Mouse (Mus musculus) midbrain, embryonic 11.5 days (tissue): ENCODE measurements around the gene Asxl2. TPM values are rescaled to one million over a fixed set of nuclear protein-coding genes. Genes with fewer than 3 reads are reported as not detected.

Experiments
- ATAC-seq: fragments of 200-750 bp; cut with Nextera tagmentation; 2 replicates; pipeline ENCODE4 v1.8.0; 2017; ENCODE audit warnings: moderate TSS enrichment, moderate library complexity; ENCODE audit not compliant: low FRiP score
- DNase-seq: peaks from one replicate; pipeline ENCODE4 v3.0.0; 2015; ENCODE audit warnings: low spot score; ENCODE audit errors: missing footprints
- H3K27ac ChIP-seq: fragments of 300-500 bp; sonication (generic); 2 replicates; pipeline ENCODE4 v1.5.1; 2014; ENCODE audit warnings: low read depth, low read length
- H3K27me3 ChIP-seq: fragments of 300-500 bp; sonication (generic); 2 replicates; pipeline ENCODE4 v1.6.1; 2014; ENCODE audit warnings: mild to moderate bottlenecking, low read length, moderate library complexity, mixed read lengths; ENCODE audit not compliant: control insufficient read depth, insufficient read depth
- H3K36me3 ChIP-seq: fragments of 300-500 bp; sonication (generic); 2 replicates; pipeline ENCODE4 v1.6.1; 2014; ENCODE audit warnings: mild to moderate bottlenecking, low read length, moderate library complexity, mixed read lengths; ENCODE audit not compliant: control insufficient read depth, insufficient read depth
- H3K4me1 ChIP-seq: fragments of 300-500 bp; sonication (generic); 2 replicates; pipeline ENCODE4 v1.6.1; 2014; ENCODE audit warnings: low read length; ENCODE audit not compliant: control insufficient read depth, insufficient read depth
- H3K4me2 ChIP-seq: fragments of 300-500 bp; sonication (generic); 2 replicates; pipeline ENCODE4 v1.6.1; 2014; ENCODE audit warnings: mild to moderate bottlenecking, moderate library complexity
- H3K4me3 ChIP-seq: fragments of 300-500 bp; sonication (generic); 2 replicates; pipeline ENCODE4 v1.5.1; 2014; ENCODE audit warnings: low read depth, low read length
- H3K9ac ChIP-seq: fragments of 300-500 bp; sonication (generic); 2 replicates; pipeline ENCODE4 v1.6.1; 2014; ENCODE audit warnings: low read length
- H3K9me3 ChIP-seq: fragments of 300-500 bp; sonication (generic); 2 replicates; pipeline ENCODE4 v1.6.1; 2016; ENCODE audit warnings: low read length; ENCODE audit not compliant: control insufficient read depth
- WGBS: fragments of 180-500 bp; shearing (Covaris S2); extraction: QIAGEN DNeasy Blood & Tissue Kit; methylation state at CpG from one replicate; pipeline ENCODE4 v1.1.7; 2014; 5-methylcytosine and 5-hydroxymethylcytosine counted together
- polyA plus RNA-seq: library from polyadenylated mRNA; unstranded; fragments of >200 nt; fragmentation: Nextera tagmentation; extraction: Ambion mirVana; gene quantifications from 2 replicates; pipeline ENCODE4 v1.2.1, GENCODE M21; 2014

Asxl2 gene
- polyA plus RNA-seq = 13.8 and 17.1 TPM in 2 replicates

GRCm38 (mm10) chr12:3426530-3427034, at the start of gene Asxl2:
Gene Asxl2, plus strand, starts transcription at chr12:3426857.
- H3K9me3 ChIP-seq = no peaks in the 10 kb centered on the region
- no peaks in the 10 kb centered on the region for H3K27me3 ChIP-seq
- ATAC-seq = peak; percentile 95
- peak; percentile 100 for DNase-seq
- H3K4me2 ChIP-seq = peak within 1 kb of the TSS; percentile 82
- under 1% methylated on average over 53 of the region's 53 CpGs for WGBS
- peak within 1 kb of the TSS; percentile 93 for H3K9ac ChIP-seq
- H3K36me3 ChIP-seq = 0 out of 2 replicates have a peak, but pooled peaks cover 4% of the 10 kb centered on the region
- peak within 1 kb of the TSS; percentile 88 for H3K27ac ChIP-seq
- H3K4me3 ChIP-seq = peak within 1 kb of the TSS; percentile 92
- peaks cover 6% of the 10 kb centered on the region; the same call in 1 of the 2 replicates for H3K4me1 ChIP-seq

DNA sequence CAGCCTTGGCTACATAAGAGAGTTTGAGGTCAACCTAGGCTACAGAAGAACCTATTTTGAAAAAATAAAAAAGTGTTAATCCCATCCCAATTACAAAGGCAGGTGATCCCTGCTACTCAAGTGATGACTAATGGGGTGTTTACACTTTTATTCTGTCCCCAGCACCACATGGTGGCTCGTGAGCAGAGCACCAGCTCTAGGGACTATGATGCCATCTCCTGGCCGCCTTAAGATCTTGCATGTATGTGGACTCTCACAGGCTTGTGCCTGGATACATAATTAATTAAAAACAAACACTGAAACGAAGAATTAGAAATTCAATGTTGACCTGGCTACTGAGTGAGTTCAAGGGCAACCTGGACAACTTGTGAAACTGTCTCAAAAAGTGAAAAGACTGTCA, 49.5 kb upstream of the Asxl2 start:
- Histone ChIP-seq H3K4me3 (no peak overlapping the region), H3K27ac (no peak overlapping the region), H3K9me3 (no peaks in the 10 kb centered on the region), H3K9ac (no peak overlapping the region), H3K4me1 (no peaks in the 10 kb centered on the region; the same call in 1 of the 2 replicates), H3K27me3 (no peaks in the 10 kb centered on the region), H3K4me2 (no peak overlapping the region), H3K36me3 (no peaks in the 10 kb centered on the region)
- no peak for ATAC-seq
- 25% methylated on average over 3 of the region's 3 CpGs for WGBS
- DNase-seq = peak; percentile 70

DNA sequence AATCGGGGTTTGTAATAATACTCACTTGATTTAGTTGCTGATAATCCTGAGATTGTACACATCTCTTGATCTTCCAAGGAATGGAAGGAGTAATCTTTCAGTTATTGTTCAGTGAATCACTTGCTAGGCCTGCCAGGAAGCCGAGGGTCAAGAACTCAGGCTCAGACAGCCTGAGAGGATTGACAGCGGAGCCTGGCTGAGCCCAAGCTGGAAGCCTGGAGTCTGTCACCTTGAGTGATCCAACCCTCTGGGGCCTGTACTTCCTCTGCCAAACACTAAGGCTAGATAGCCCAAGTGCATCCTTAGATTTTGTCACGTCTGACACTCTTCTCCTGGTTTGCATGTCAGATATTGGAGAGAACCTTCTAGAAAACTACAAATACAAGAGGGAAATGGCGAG, 48.9 kb upstream of the Asxl2 start:
- no peak overlapping the region for H3K9ac ChIP-seq
- H3K4me1 ChIP-seq = no peaks in the 10 kb centered on the region
- DNase-seq = no peak
- H3K9me3 ChIP-seq = no peaks in the 10 kb centered on the region
- H3K27me3 ChIP-seq = no peaks in the 10 kb centered on the region
- no peak for ATAC-seq
- H3K4me2 ChIP-seq = no peak overlapping the region
- H3K36me3 ChIP-seq = no peaks in the 10 kb centered on the region
- H3K27ac ChIP-seq = no peak overlapping the region
- H3K4me3 ChIP-seq = no peak overlapping the region
- 81% methylated on average over 5 of the region's 5 CpGs for WGBS

DNA sequence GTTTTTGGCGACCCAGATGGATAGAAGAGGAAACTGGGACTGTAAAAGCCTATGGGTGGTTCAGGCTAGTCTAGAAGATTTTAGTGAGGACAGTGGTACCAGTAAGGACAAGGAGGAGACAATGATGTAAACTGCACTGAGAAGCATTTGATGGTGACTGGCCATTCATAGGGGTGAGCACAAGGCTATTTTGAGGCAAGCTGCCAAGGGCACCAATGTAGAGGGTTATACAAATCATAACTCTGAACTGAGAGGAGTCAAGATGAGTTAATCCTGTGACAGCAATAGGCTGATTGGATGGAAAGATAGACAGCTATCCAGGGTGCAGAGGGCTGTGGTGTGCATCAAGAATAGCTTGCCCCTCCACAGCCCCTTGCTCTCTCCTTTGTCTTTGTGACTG, 41.8 kb upstream of the Asxl2 start:
- no peak overlapping the region for H3K9ac ChIP-seq
- H3K4me1 ChIP-seq = no peaks in the 10 kb centered on the region
- no peak overlapping the region for H3K4me2 ChIP-seq
- DNase-seq (no peak), ATAC-seq (no peak)
- no peaks in the 10 kb centered on the region for H3K27me3 ChIP-seq
- peaks cover 13% of the 10 kb centered on the region for H3K36me3 ChIP-seq
- WGBS = 82% methylated on average over 1 of the region's 1 CpGs
- H3K4me3 ChIP-seq = no peak overlapping the region
- no peak overlapping the region for H3K27ac ChIP-seq
- H3K9me3 ChIP-seq = no peaks in the 10 kb centered on the region

GRCm38 (mm10) chr12:3385271-3385670, 41.4 kb upstream of the Asxl2 start:
- DNase-seq (no peak), ATAC-seq (no peak)
- H3K4me1 ChIP-seq = no peaks in the 10 kb centered on the region
- H3K9ac ChIP-seq = no peak overlapping the region
- no peak overlapping the region for H3K4me3 ChIP-seq
- H3K4me2 ChIP-seq = no peak overlapping the region
- WGBS = 81% methylated on average over 6 of the region's 6 CpGs
- H3K9me3 ChIP-seq = no peaks in the 10 kb centered on the region
- H3K27ac ChIP-seq = no peak overlapping the region
- no peaks in the 10 kb centered on the region for H3K27me3 ChIP-seq
- peaks cover 13% of the 10 kb centered on the region for H3K36me3 ChIP-seq

GRCm38 (mm10) chr12:3385940-3386339, 40.7 kb upstream of the Asxl2 start:
- Histone ChIP-seq H3K4me3 (no peak overlapping the region), H3K36me3 (peaks cover 13% of the 10 kb centered on the region), H3K27me3 (no peaks in the 10 kb centered on the region), H3K9me3 (no peaks in the 10 kb centered on the region), H3K4me1 (no peaks in the 10 kb centered on the region), H3K4me2 (no peak overlapping the region), H3K27ac (no peak overlapping the region), H3K9ac (no peak overlapping the region)
- ATAC-seq (no peak), DNase-seq (peak; percentile 71)
- 80% methylated on average over 10 of the region's 10 CpGs for WGBS

DNA sequence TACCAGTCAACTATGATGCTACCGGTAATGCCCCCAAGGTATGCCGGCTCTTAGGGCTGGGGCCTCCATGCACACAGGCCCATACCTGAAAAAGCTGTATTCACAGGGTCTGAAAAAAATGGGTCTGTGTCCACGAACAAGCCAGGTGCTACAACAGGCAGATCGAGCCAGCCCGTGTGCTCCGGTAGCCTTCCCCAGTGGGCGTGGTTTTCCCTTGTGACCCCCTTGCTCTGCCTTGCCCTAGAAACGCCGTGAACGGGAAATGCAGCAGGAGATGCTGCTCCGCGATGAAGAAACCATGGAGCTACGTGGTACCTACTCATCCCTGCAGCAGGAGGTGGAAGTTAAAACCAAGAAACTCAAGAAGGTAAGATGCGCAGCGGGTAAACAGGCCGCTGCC, 38.8 kb upstream of the Asxl2 start:
- Histone ChIP-seq H3K9me3 (no peaks in the 10 kb centered on the region), H3K36me3 (peaks cover 13% of the 10 kb centered on the region), H3K4me2 (no peak overlapping the region), H3K9ac (no peak overlapping the region), H3K27me3 (no peaks in the 10 kb centered on the region), H3K27ac (no peak overlapping the region), H3K4me3 (no peak overlapping the region), H3K4me1 (no peaks in the 10 kb centered on the region)
- whole genome bisulfite sequencing = 93% methylated on average over 16 of the region's 16 CpGs
- ATAC-seq (no peak), DNase-seq (peak; percentile 26)

DNA sequence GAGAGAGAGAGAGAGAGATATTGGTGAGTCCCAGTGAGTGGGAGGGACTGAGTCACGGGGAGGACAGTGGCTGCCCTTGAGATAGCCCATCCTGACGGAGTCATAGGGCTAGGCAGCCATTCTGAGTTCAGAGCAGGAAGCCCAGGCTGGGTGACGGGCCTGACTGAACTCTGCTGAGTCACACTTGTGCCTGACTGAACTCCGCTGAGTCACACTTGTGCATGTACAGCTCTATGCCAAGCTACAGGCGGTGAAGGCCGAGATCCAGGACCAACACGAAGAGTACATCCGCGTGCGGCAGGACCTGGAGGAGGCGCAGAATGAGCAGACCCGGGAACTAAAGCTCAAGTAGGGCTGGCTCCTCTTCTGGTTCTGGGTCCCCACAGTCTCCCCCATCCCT, 37.3 kb upstream of the Asxl2 start:
- 87% methylated on average over 12 of the region's 12 CpGs for WGBS
- Histone ChIP-seq H3K27ac (no peak overlapping the region), H3K9me3 (no peaks in the 10 kb centered on the region), H3K4me2 (no peak overlapping the region), H3K27me3 (no peaks in the 10 kb centered on the region), H3K4me3 (no peak overlapping the region), H3K4me1 (no peaks in the 10 kb centered on the region), H3K9ac (no peak overlapping the region), H3K36me3 (peaks cover 9% of the 10 kb centered on the region)
- ATAC-seq (no peak), DNase-seq (peak; percentile 67)

DNA sequence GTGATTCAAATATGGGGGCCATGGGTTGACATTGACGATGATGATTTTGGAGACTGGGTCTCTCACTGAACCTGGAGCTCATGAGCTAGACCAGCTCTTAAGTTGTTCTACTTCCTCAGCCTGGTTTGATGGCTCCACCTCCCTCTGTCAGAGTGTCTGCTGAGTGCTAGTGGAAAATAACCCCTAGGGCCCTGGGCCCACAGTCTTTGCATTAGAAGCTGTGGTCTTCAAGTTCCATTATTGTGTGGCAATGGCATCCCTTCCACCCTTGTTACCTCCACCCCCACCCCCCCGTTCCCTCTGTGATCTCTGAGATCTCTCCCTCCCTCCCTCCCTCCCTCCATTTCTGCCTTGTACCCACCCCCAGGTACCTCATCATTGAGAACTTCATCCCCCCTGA, 36.6 kb upstream of the Asxl2 start:
- DNase-seq (peak; percentile 77), ATAC-seq (no peak)
- Histone ChIP-seq H3K9me3 (no peaks in the 10 kb centered on the region), H3K27ac (no peak overlapping the region), H3K4me2 (no peak overlapping the region), H3K9ac (no peak overlapping the region), H3K4me1 (no peaks in the 10 kb centered on the region), H3K4me3 (no peak overlapping the region), H3K36me3 (peaks cover 9% of the 10 kb centered on the region), H3K27me3 (no peaks in the 10 kb centered on the region)
- WGBS = 94% methylated on average over 2 of the region's 2 CpGs
